Mouse (Mus musculus) CD4-positive, CD25-positive, alpha-beta regulatory T cell, adult 9 weeks (primary cell): ENCODE measurements around the gene Gm10197. TPM values are rescaled to one million over a fixed set of nuclear protein-coding genes. Genes with fewer than 3 reads are reported as not detected.

Experiments
- polyA plus RNA-seq: library from polyadenylated mRNA; unstranded; fragments of 100-300 nt; shearing (Covaris generic); gene quantifications from one replicate; pipeline ENCODE4 v1.2.1, GENCODE M21; 2017

Gene Gm10197
- not detected for polyA plus RNA-seq

GRCm38 (mm10) chr19:53371666-53372065 lies at the start of gene Gm10197:
Gm10197 (minus strand) TSS chr19:53371766.

GRCm38 (mm10) chr19:53390495-53391007 lies 19.0 kb upstream of the Gm10197 start, which contains the start of gene Smndc1:
Smndc1 (minus strand) TSS chr19:53390578.

Other genes starting within 250 kb of the Gm10197 start
- 217 TPM for gene Add3, start 231.3 kb downstream of the Gm10197 start, polyA plus RNA-seq
- 3.2 TPM for gene Mxi1, start 61.2 kb downstream of the Gm10197 start, polyA plus RNA-seq
- 69.8 TPM for gene Smndc1, start 18.8 kb upstream of the Gm10197 start, polyA plus RNA-seq
- gene Dusp5, start 157.3 kb upstream of the Gm10197 start, polyA plus RNA-seq: 4.3 TPM
- 240 TPM for gene Nutf2-ps1, start 217.3 kb upstream of the Gm10197 start, polyA plus RNA-seq
- gene Smc3, start 228.6 kb upstream of the Gm10197 start, polyA plus RNA-seq: 51.6 TPM